Mouse (Mus musculus) retina, adult 2 months (tissue): ENCODE measurements around the gene Gprc5c.

Experiments used
- DNase-seq: peaks from one replicate; pipeline ENCODE4 v3.0.0-alpha.2; 2012; ENCODE audit warnings: low read depth, low spot score

Gprc5c gene

GRCm38 (mm10) chr11:114850452-114851268 lies at the start of gene Gprc5c:
Gene Gprc5c, plus strand, starts transcription at chr11:114851152.
- DNase-seq: no peak

DNA sequence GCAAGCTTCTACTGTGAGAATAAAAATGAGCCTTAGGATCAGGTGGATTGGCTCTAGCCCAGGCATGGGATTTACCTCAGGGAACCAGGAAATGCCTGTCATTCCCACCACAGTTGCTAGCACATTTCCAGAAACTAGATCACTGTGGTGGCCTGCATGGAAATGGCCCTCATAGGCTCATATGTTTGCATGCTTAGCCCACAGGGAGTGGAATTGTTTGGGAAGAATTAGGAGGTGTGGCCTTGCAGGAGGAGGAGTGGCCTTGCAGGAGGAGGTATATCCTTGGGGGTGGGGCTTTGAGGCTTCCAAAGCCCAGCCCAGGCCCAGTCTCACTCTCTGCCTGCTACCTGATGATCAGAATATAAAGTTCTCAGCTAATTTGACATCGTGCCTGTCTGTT lies 49.0 kb upstream of the Gprc5c start:
- no peak for DNase-seq

DNA sequence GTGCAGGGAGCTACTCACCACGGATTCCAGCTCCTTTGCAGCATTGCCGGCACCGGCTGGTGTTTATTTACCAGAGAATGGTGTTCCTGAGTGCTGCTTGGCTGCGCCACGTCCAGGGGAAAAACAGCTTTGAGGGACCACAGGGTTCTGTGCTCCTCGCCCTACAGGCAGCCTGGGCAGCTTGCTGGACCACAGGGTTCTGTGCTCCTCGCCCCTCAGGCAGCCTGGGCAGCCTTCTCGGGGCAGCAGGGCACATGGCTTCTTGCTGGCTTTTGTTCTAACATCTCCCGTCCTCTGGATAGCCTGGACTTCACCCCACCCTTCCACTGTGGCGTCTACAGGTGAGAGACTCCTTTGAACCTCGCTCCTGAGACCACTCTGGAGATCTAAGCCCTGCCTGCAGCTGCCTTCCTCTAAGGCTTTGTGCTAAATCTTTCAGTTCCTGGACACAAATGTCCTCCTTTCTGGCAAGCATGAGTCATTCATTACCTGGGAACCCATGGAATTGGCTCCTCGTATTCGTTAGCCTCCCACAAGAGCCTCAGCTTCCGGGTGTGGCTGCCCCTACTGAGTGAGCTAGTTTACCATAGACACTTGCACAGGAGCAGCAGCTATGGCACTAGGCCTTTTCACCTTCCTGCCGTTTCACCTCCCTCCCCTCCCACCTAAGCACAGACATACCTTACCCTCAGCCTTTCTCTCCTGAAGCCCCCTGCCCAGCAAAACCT lies 48.2 kb upstream of the Gprc5c start:
- DNase-seq: no peak

DNA sequence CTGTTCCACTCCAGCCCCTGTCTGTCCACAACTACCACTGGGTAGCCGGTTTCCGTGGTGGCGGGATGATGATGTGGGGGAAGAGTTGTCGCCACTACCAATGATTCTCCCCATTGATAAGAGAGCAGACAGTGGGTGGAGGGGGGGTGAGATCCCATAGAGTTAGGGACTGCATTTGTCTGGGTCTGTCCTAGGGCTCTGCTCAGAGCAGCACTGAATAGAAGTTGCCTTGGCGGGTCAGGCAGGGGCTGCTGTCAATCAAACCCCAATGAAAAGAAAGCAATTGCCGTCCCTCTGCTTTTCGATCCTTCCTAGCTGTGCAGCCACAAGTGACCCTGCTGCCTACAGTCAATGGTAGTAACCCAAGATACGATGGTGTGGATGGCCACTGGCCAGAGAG lies 47.0 kb upstream of the Gprc5c start:
- DNase-seq: no peak

- DNase-seq: no peak
Observed at GRCm38 (mm10) chr11:114807025-114807424, 43.9 kb upstream of the Gprc5c start.

- DNase-seq: no peak
Observed at GRCm38 (mm10) chr11:114807686-114808427, 43.1 kb upstream of the Gprc5c start.

- no peak for DNase-seq
Observed at GRCm38 (mm10) chr11:114809371-114809770, 41.6 kb upstream of the Gprc5c start.

DNA sequence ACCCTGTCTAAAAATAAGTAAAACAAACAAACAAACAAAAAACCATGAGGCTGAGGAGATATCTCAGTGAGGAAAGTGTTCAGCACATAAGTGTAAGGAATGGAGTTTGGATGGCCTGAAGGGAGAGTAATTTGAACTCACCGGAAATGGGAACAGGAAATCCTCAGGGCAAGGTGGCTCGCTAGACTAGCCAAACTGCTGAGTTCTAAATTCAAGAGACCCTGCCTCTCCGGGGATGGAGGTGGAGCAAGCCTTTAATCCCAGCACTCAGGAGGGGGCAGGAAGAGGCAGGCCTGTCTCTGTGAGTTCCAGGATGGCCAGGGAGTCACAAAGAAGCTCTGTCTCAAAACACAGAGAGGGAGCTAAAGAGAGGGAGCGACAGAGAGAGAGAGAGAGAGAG lies 40.6 kb upstream of the Gprc5c start:
- no peak for DNase-seq

DNA sequence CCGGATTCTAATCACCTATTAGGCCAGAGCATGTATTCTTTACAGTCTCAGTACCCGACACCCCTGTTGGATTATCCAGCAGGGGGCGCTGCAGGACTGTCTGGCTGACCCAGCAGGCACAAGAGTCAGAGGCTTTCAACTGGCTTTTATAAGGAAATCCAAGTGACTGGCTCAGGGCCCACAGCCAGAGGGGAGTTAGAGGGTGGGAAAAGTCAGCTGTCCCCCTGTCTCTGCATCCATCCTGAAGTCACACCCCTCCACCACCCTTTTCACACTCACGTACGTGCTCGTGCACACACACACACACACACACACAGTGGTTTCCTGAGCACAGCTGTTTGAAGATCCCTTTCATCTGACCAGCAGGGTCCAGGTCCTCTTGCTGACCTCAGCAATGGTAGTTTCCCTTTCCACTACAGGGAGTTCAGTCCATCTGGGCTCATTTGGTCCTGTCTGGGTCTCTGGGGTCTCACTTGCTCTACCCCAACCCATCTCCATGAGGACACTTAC lies 38.2 kb upstream of the Gprc5c start:
- peak; percentile 44 for DNase-seq

DNA sequence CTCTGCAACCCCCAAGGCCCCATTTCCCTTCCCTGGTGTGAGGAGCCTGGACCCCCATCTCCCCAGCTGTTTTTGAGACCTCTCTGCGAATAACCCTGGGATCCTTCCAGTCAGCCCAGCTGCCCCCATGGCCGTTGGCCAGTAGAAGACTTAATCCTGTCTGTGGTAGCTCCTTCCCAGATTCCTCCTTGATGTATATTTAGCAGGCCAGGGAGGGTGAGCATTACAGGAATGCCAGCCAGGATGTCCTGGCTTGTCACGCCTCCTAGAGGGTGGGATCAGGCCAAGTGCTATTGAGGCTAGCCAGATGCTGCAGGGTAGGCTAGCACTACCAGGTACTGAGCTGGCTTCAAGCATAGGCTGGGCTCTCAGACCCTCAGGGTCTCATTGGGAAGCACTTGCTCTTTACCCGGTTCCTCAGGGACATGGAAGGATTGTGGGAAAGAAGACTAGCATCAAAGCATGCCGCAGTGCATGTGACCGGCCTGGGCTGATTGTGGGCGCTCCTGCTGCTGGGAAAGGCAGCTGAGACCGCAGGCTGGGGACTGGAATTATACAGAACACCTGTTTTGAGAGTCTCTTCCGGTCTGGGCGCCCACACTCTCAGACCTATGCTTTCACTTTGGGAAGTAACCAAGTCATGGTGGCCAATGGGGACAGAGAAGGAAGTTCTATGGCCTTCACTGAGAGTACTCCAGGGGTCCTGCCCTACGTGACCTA lies 35.9 kb upstream of the Gprc5c start:
- DNase-seq: no peak

DNA sequence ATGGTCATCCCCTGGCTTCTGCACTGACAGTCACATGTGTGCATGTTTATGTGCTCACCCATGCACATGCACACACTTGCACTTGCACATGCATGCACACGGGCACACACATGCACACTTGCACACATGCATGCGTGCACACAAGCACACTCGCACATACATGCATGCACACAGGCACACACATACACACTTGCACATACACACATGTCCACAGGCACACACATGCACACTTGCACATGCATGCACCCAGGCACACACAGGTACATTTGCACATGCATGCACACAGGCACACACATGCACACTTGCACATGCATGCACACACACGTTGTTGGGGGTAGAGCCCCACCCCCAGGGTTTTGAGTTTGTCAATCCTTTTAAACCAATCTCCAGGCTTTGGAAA lies 34.0 kb upstream of the Gprc5c start:
- no peak for DNase-seq

DNA sequence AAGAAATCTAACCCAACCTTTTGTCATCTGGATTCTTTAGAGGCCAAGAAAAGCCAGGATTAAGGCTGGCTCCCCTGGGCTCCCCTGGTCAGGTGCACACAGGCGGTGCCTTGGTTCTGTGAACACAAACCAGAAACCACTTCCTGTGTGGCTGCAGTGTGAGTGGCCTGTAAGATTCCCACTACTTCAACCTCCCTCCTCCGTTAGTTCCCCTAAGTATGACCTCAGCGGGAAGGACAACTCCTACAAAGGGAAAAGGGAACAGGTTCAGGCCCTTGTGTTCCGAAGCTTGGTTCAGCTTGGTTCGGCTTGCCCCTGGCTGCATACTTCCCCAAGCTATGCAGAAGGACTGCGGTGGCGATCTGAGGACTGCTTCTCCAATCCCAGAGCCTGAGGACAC lies 32.8 kb upstream of the Gprc5c start:
- no peak for DNase-seq

DNA sequence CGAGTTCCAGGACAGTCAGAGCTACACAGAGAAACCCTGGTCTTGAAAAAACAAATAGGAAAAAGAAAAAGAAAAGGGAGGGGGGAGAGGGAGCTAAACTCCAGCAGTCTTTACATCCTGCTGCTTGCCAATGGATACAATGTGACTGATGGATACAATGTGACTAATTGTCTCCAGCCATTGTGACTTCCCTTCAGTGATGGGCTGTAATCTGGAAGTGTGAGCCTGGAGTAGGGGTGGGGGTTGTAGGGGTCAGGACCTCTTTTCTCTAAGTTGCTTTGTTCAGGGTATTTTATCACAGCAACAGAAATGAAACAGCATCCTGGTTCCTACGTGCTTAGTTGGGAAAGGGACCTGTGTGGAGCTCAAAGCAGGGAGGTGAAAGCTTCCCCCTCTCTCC lies 31.8 kb upstream of the Gprc5c start:
- no peak for DNase-seq

DNA sequence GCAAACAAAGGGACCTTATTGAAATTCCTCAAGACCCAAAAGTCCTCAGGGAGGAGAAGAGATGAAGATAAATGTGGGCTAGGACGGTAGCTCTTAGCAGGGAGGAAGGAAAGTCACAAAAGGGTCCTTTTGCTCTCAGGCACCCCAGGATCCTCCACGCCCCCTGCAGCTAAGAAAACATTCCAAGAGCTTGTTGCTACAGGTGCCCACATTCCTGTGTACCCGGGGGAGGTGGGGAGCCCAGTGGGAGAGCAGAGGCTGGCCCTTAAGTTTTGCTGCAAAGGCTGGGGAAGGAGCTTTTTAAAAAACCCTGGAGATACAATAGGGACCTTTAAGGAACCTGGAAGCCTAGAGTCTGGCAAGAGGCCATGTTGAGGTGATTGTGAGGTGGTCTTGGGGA lies 30.5 kb upstream of the Gprc5c start:
- no peak for DNase-seq

GRCm38 (mm10) chr11:114821325-114821724 lies 29.6 kb upstream of the Gprc5c start:
- no peak for DNase-seq

GRCm38 (mm10) chr11:114822727-114823126 lies 28.2 kb upstream of the Gprc5c start:
- no peak for DNase-seq

DNA sequence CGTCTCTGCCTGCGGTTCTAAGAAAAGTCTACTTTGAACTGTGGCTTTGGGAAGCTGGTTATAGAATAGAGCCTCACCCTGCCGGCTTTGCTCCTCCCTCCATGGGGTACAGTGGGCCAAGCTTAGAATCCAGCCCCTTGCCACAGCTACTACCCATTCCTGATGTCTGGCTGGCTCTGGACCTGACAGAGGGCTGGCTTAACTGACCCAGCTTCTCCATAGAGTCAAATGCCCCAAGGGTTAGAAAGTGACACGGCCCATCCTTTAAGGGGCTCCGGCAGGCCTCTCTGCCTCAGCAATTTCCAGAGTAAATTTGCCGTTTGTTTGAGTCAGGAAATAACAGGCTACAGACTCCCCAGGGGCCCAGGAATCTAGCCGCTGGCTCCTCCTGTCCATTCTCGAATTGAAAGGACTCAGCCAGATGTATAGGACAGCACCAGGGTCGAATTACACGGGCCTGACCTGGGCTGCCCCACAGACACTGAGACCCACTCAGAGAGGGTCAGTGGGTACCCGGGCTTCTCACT lies 27.7 kb upstream of the Gprc5c start:
- no peak for DNase-seq

DNA sequence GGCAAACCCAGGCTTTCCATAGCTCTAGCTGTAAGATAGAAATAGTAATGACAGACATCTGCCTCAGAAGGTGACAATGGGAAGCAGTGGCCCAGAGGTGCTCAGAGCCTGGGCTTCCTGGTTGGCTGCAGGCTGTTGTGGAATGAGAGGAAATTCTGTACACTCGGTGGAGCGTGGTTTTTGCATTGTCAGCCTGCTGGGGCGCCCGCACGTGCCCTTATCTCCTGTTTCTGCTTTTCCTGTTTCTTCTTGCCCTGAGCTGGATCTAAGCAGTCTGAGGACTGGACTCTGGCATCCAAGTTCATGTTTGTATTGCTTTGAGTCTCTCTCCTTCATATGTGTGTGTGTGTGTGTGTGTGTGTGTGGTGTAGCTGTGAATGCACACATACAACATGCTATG lies 24.3 kb upstream of the Gprc5c start:
- no peak for DNase-seq

GRCm38 (mm10) chr11:114829499-114830432 lies 21.2 kb upstream of the Gprc5c start:
- no peak for DNase-seq

DNA sequence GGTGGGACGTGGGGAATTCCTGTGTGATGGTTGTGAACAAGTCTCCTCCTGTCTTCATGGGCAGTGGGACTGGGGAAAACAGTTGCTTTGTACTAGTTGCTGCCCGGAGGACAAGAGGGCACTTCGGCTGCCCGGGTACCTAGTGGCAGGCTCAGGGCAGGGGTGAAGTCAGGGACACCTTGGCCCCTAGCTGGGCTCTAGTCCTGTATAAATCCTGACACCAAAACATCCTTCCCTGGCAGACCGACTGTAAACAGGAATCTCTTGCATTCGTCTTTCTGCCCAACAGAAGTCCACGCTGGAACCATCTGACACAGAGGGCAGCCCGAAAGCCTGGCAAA lies 20.5 kb upstream of the Gprc5c start:
- no peak for DNase-seq
